Mouse (Mus musculus) liver, adult (tissue): ENCODE data around the gene Zfp143.
A peak's percentile ranks its signal among the peaks of the same experiment; 100 is the strongest.

Experiments
- GATA4 ChIP-seq: IDR thresholded peaks from 2 replicates; pipeline ENCODE4 v1.6.1; 2014; ENCODE audit warnings: mild to moderate bottlenecking, low read length; ENCODE audit not compliant: insufficient replicate concordance

Gene Zfp143

GRCm38 (mm10) chr7:110061199-110061751 is at the start of gene Zfp143:
TSS of gene Zfp143 (plus strand) at chr7:110061217.
- TF ChIP-seq GATA4, result no peak

GRCm38 (mm10) chr7:110011417-110011816 is 49.6 kb upstream of the Zfp143 start:
- TF ChIP-seq GATA4, result no peak

GRCm38 (mm10) chr7:110014272-110014671 is 46.7 kb upstream of the Zfp143 start:
- TF ChIP-seq GATA4, result no peak

DNA sequence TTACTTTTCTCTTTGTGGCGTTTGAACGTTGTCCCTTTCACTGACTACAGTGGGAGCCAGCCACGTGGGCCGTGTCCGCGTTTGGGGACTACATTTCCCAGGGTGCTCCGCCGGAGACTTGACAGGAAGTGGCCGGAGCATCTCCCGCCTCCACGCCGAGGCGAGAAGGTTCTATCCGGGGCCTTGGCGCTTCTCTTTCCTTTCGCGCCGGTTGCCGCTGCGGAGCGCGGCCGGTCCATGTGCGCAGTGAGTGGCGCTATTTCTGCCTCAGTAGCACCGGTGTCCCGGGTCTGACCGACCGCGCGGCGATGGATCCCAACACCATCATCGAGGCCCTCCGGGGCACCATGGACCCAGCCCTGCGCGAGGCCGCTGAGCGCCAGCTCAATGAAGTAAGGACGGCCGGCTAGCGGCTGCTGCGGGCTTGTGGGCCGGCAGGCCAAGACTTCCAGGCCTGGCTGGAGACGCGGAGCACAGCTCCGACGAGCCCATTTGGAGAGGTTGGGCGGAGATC is 42.8 kb upstream of the Zfp143 start, which contains the start of gene Ipo7:
TSS of gene Ipo7 (plus strand) at position 158 of the 514 bp plus-strand sequence.
- peak; percentile 6; the same call in 1 of the 2 replicates for TF ChIP-seq GATA4

- no peak for TF ChIP-seq GATA4
These were observed 42.2 kb upstream of the Zfp143 start for GRCm38 (mm10) chr7:110018631-110019482.

- TF ChIP-seq GATA4, result no peak
These were observed 37.5 kb upstream of the Zfp143 start for GRCm38 (mm10) chr7:110023553-110023952.

DNA sequence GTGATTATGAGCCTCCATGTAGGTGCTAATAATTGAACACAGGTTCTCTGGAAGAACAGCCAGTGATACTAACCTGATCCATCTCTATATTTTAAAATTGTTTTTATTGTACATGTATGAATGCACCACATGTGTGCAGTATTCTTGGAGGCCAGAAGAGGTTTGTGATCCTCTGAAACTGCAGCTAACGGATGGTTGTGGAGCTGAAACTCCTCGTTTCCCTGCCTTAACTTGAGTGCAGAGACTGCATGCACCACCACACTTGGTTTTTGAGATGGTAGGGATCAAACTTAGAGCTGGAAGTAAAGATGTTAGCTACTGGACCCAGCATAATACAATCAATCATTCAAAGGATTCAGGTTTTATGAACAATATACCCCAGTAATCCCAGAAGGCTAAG is 34.4 kb upstream of the Zfp143 start:
- TF ChIP-seq GATA4, result no peak

DNA sequence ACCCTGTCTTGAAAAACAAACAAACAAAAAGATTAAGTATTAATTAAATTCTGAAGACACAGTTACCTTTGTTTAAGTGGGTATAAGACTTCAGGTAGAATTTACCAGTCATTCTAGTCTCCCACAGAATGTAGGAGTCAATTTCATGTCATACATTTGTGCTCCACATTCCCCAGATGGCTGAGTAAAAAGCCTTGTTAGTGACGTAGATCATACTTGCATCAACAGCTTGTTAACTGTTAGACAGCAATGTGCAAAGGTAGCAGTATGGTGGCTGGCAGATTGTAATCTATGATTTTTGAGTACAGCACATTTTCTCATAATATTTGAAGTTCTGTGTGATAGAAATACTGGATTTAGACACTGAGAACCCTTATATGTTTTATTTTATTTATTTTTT is 32.2 kb upstream of the Zfp143 start:
- no peak for TF ChIP-seq GATA4

GRCm38 (mm10) chr7:110030342-110030741 is 30.7 kb upstream of the Zfp143 start:
- no peak for TF ChIP-seq GATA4

- no peak for TF ChIP-seq GATA4
These were observed 1.8 kb upstream of the Zfp143 start for GRCm38 (mm10) chr7:110059092-110059785.

- no peak for TF ChIP-seq GATA4
These were observed 830 bp upstream of the Zfp143 start for GRCm38 (mm10) chr7:110060106-110060668.

- no peak for TF ChIP-seq GATA4
These were observed 283 bp upstream of the Zfp143 start for GRCm38 (mm10) chr7:110060669-110061198.

- TF ChIP-seq GATA4, result peak; percentile 34; the same call in 1 of the 2 replicates
These were observed 796 bp downstream of the Zfp143 start for GRCm38 (mm10) chr7:110061752-110062273.

DNA sequence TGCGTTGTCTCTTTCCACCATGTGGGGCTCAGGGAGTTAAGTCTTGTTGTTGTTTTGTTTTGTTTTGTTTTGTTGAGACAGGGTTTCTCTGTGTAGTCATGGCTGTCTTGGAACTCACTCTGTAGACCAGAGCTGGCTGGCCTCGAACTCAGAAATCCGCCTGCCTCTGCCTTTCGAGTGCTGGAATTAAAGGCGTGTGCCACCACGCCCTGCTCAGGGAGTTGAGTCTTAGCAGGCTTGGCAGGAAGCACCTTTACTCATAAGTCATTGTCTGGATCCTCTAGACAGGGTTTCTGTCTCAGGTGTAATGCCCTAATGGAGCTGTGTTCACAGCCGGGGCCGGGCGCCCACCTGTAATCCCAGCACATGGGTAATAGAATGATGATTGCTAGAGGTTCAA is 2.7 kb downstream of the Zfp143 start:
- no peak for TF ChIP-seq GATA4

- TF ChIP-seq GATA4, result no peak
These were observed 8.1 kb downstream of the Zfp143 start for GRCm38 (mm10) chr7:110069070-110069469.

GRCm38 (mm10) chr7:110078168-110078567 is 17.2 kb downstream of the Zfp143 start:
- no peak for TF ChIP-seq GATA4
